Comparison of ENCODE assay signal across 8 mouse cellular contexts in genomic region chr10:127341360-127341690, GRCm38 (mm10). TPM values are rescaled to one million over a fixed set of nuclear protein-coding genes. Genes with fewer than 3 reads are reported as not detected.
DNase-seq lines count a peak whose midpoint lies in the region; ATAC-seq and TF ChIP-seq lines count a peak whose summit lies in the region.

No protein-coding gene starts in this region.

- H3K9me3 ChIP-seq in intestine, embryonic 14.5 days (ENCODE audit: control insufficient read depth, low read length), result no peaks in the 10 kb centered on the region

- no peak for TF ChIP-seq CTCF in kidney, adult 2 months (conservative IDR thresholded peaks at IDR 0.05; ENCODE audit: insufficient read depth, insufficient read length, low read depth, low read length)

- H3K4me3 ChIP-seq in kidney, adult 2 months (ENCODE audit: insufficient read depth, low read depth, low read length), result peak overlapping the region; percentile 39; the same call in 1 of the 2 replicates
- peak overlapping the region; percentile 44 for H3K4me3 ChIP-seq in intestine, embryonic 14.5 days (ENCODE audit: low read depth, low read length)
- peak overlapping the region; percentile 37 for H3K4me3 ChIP-seq in myocyte

- 1% methylated on average over 11 of the region's 11 CpGs for WGBS in kidney, adult 2 months
- 1% methylated on average over 9 of the region's 11 CpGs for WGBS in intestine, embryonic 14.5 days

- no peak overlapping the region for H3K27ac ChIP-seq in kidney, adult 2 months (ENCODE audit: insufficient read depth, low read depth, low read length)
- peak overlapping the region; percentile 95 for H3K27ac ChIP-seq in intestine, embryonic 14.5 days (ENCODE audit: low read depth)

- H3K27me3 ChIP-seq in kidney, adult 2 months (replicated peaks; ENCODE audit: control insufficient read depth, insufficient read depth, low read length), result peaks cover 3% of the 10 kb centered on the region; the same call in 1 of the 2 replicates
- H3K27me3 ChIP-seq in intestine, embryonic 14.5 days (replicated peaks; ENCODE audit: control insufficient read depth, insufficient read depth, low read length), result 0 out of 2 replicates have a peak, but pooled peaks cover 5% of the 10 kb centered on the region
- H3K27me3 ChIP-seq in myocyte (ENCODE audit: control insufficient read depth, insufficient read depth, insufficient read length), result no peaks in the 10 kb centered on the region

- H3K9ac ChIP-seq in intestine, embryonic 14.5 days (ENCODE audit: low read length), result peak overlapping the region; percentile 49

- TF ChIP-seq POLR2A in kidney, adult 2 months (IDR thresholded peaks at IDR 0.05; ENCODE audit: low read depth, low read length), result no peak
- TF ChIP-seq POLR2A in myocyte (IDR thresholded peaks at IDR 0.05; ENCODE audit: insufficient read length, low read depth), result no peak

- no peaks in the 10 kb centered on the region for H3K79me2 ChIP-seq in myocyte (ENCODE audit: control insufficient read depth, insufficient read depth)

- H3K36me3 ChIP-seq in kidney, adult 2 months (ENCODE audit: control insufficient read depth, insufficient read depth, low read length), result no peaks in the 10 kb centered on the region
- H3K36me3 ChIP-seq in intestine, embryonic 14.5 days (ENCODE audit: control insufficient read depth, insufficient read depth, low read length), result peaks cover 11% of the 10 kb centered on the region
- no peaks in the 10 kb centered on the region for H3K36me3 ChIP-seq in myocyte (ENCODE audit: control insufficient read depth, insufficient read depth)

- ATAC-seq in intestine, embryonic 14.5 days (replicated peaks; ENCODE audit: low FRiP score, low TSS enrichment, low read depth), result no peak; the same call in 1 of the 2 replicates

- peak overlapping the region; percentile 88 for H3K4me2 ChIP-seq in intestine, embryonic 14.5 days (ENCODE audit: low read length)
- peak overlapping the region; percentile 100 for H3K4me2 ChIP-seq in myocyte (ENCODE audit: low read depth)

- no peak overlapping the region for H3ac ChIP-seq in myocyte (ENCODE audit: control insufficient read depth, insufficient read length)

- peaks cover 3% of the 10 kb centered on the region for H3K4me1 ChIP-seq in kidney, adult 2 months (ENCODE audit: control insufficient read depth, insufficient read depth, low read length)
- H3K4me1 ChIP-seq in intestine, embryonic 14.5 days (replicated peaks; ENCODE audit: control insufficient read depth, insufficient read depth, low read length), result peaks cover 3% of the 10 kb centered on the region; the same call in 1 of the 2 replicates

- DNase-seq in kidney, adult 2 months, result no peak
- no peak for DNase-seq in kidney, adult 8-10 months
- peak; percentile 60 for DNase-seq in embryo, embryonic 10.5 days (ENCODE audit: low spot score)
- no peak for DNase-seq in intestine, embryonic 14.5 days (ENCODE audit: low spot score)
- DNase-seq in right cerebral cortex, postnatal 25 days, result no peak
- no peak for DNase-seq in spleen, adult 18-20 months
- DNase-seq in c-Kit-positive CD71-positive TER-119-positive erythroid progenitor cells, embryonic 14.5 days (ENCODE audit: low spot score), result no peak

TF ChIP-seq in myocyte, 11 proteins besides CTCF, POLR2A, EP300 and RAD21:
- TF ChIP-seq MAX (IDR thresholded peaks at IDR 0.05; ENCODE audit: low read depth) (no peak), CEBPB (IDR thresholded peaks at IDR 0.05; ENCODE audit: insufficient read depth, poor library complexity, severe bottlenecking) (no peak), REST (IDR thresholded peaks at IDR 0.05; ENCODE audit: insufficient read depth, insufficient read length) (no peak), MYOG (IDR thresholded peaks at IDR 0.05; ENCODE audit: control insufficient read depth in 1 of 3, insufficient read depth in 1 of 3, insufficient read length in 2 of 3, low read depth in 2 of 3) (no peak), SRF (IDR thresholded peaks at IDR 0.05; ENCODE audit: control insufficient read depth, insufficient read length, low read depth) (no peak), TCF12 (IDR thresholded peaks at IDR 0.05; ENCODE audit: insufficient read depth, poor library complexity, severe bottlenecking) (no peak), MYOD1 (IDR thresholded peaks at IDR 0.05; ENCODE audit: control insufficient read depth in 1 of 3, insufficient read length in 2 of 3, low read depth in 2 of 3) (no peak), E2F4 (IDR thresholded peaks at IDR 0.05; ENCODE audit: insufficient read depth) (no peak), TCF3 (IDR thresholded peaks at IDR 0.05; ENCODE audit: insufficient read length, low read depth) (no peak), POLR2AphosphoS2 (IDR thresholded peaks at IDR 0.05; ENCODE audit: insufficient read length, low read depth) (no peak), USF1 (IDR thresholded peaks at IDR 0.05; ENCODE audit: low read depth) (no peak)

RNA-seq across cellular contexts. Expression of gene Gli1, which starts 0.4 kb away (rescaled TPM):
- polyA plus RNA-seq in kidney, adult 2 months (2012; rRNA removed), result 1.7 and 3.0 TPM in 2 replicates
- polyA plus RNA-seq in intestine, embryonic 14.5 days (2014; fragmentation: Nextera tagmentation; extraction: Ambion mirVana), result 12.6 and 15.1 TPM in 2 replicates
- polyA plus RNA-seq in myocyte (2012; fragmentation: generic; extraction: Trizol), result 1.00 TPM

RNA-seq across cellular contexts. Expression of gene Inhbe, which starts 12.9 kb away (rescaled TPM):
- not detected in 2 replicates for polyA plus RNA-seq in kidney, adult 2 months (2012; rRNA removed)
- polyA plus RNA-seq in intestine, embryonic 14.5 days (2014; fragmentation: Nextera tagmentation; extraction: Ambion mirVana), result not detected in 2 replicates
- 0.10 TPM for polyA plus RNA-seq in myocyte (2012; fragmentation: generic; extraction: Trizol)

RNA-seq across cellular contexts. Expression of gene Arhgap9, which starts 19.6 kb away (rescaled TPM):
- 2.7 and 6.0 TPM in 2 replicates for polyA plus RNA-seq in kidney, adult 2 months (2012; rRNA removed)
- 4.2 and 4.4 TPM in 2 replicates for polyA plus RNA-seq in intestine, embryonic 14.5 days (2014; fragmentation: Nextera tagmentation; extraction: Ambion mirVana)
- polyA plus RNA-seq in myocyte (2012; fragmentation: generic; extraction: Trizol), result 0.77 TPM

RNA-seq across cellular contexts. Expression of gene Inhbc, which starts 28.9 kb away (rescaled TPM):
- polyA plus RNA-seq in kidney, adult 2 months (2012; rRNA removed), result 0.12 TPM in 1 of 2 replicates, not detected in the other
- polyA plus RNA-seq in intestine, embryonic 14.5 days (2014; fragmentation: Nextera tagmentation; extraction: Ambion mirVana), result not detected in 2 replicates
- polyA plus RNA-seq in myocyte (2012; fragmentation: generic; extraction: Trizol), result not detected

RNA-seq across cellular contexts. Expression of gene Mars, which starts 29.7 kb away (rescaled TPM):
- polyA plus RNA-seq in kidney, adult 2 months (2012; rRNA removed), result 44.4 and 48.3 TPM in 2 replicates
- polyA plus RNA-seq in intestine, embryonic 14.5 days (2014; fragmentation: Nextera tagmentation; extraction: Ambion mirVana), result 123 and 124 TPM in 2 replicates
- 280 TPM for polyA plus RNA-seq in myocyte (2012; fragmentation: generic; extraction: Trizol)
